Mouse (Mus musculus): ENCODE results near the gene Nr1d1. TPM values are rescaled to one million over a fixed set of nuclear protein-coding genes. Genes with fewer than 3 reads are reported as not detected.

Nr1d1 gene
- total and polyA plus RNA-seq, 3 experiments = 2.0 to 5.6 TPM; not detected in 1

- Histone ChIP-seq H3K9ac (ENCODE audit: control insufficient read depth, low read depth, low read length, poor library complexity, severe bottlenecking) (peak overlapping the region; percentile 32; the same call in 1 of the 2 replicates), H3K79me2 (ENCODE audit: control insufficient read depth, insufficient read depth, low read length, poor library complexity) (no peaks in the 10 kb centered on the region; the same call in 1 of the 2 replicates), H3K36me3 (ENCODE audit: control insufficient read depth in 1 of 2, insufficient read depth in 2 of 2, low read length in 2 of 2) (peaks cover 0 to 50% of the 10 kb centered on the region in 2 experiments; a peak in 2 of 4 replicates), H3K9me3 (replicated peaks; ENCODE audit: insufficient read depth, low read length) (no peaks in the 10 kb centered on the region), H3K4me1 (ENCODE audit: control insufficient read depth in 1 of 2, insufficient read depth in 2 of 2, low read length in 2 of 2) (peaks cover 31 to 57% of the 10 kb centered on the region in 2 experiments), H3K27ac (ENCODE audit: control insufficient read depth, low read depth, low read length) (no peak overlapping the region; the same call in 1 of the 2 replicates), H3K27me3 (ENCODE audit: control insufficient read depth in 1 of 2, insufficient read depth in 2 of 2, low read length in 2 of 2) (no peaks in the 10 kb centered on the region), H3K4me3 (ENCODE audit: control insufficient read depth in 1 of 2, insufficient read depth in 1 of 2, low read depth in 2 of 2, low read length in 2 of 2) (no peak overlapping the region)
- TF ChIP-seq GABPA (IDR thresholded peaks at IDR 0.05; ENCODE audit: low read depth, low read length) (no peak), CHD2 (IDR thresholded peaks at IDR 0.05; ENCODE audit: low read length) (peak; percentile 54), NRF1 (IDR thresholded peaks at IDR 0.05; ENCODE audit: insufficient read depth, low read depth, low read length, poor library complexity, severe bottlenecking) (no peak), MAZ (IDR thresholded peaks at IDR 0.05; ENCODE audit: low read depth, low read length) (peak; percentile 27; the same call in 1 of the 2 replicates), TBP (IDR thresholded peaks at IDR 0.05; ENCODE audit: low read depth, low read length) (0 out of 2 replicates have a peak, but pooled peaks have one; percentile 26)
- peak; percentile 95 for DNase-seq (ENCODE audit: low read depth, low spot score)
Observed at GRCm38 (mm10) chr11:98767276-98767675, 7.9 kb downstream of the Nr1d1 start.

- Histone ChIP-seq H3K4me3 (ENCODE audit: control insufficient read depth in 1 of 2, insufficient read depth in 1 of 2, low read depth in 2 of 2, low read length in 2 of 2) (no peak overlapping the region), H3K27ac (ENCODE audit: control insufficient read depth, low read depth, low read length) (no peak overlapping the region), H3K9ac (ENCODE audit: control insufficient read depth, low read depth, low read length, poor library complexity, severe bottlenecking) (no peak overlapping the region), H3K27me3 (ENCODE audit: control insufficient read depth in 1 of 2, insufficient read depth in 2 of 2, low read length in 2 of 2) (no peaks in the 10 kb centered on the region), H3K9me3 (replicated peaks; ENCODE audit: insufficient read depth, low read length) (no peaks in the 10 kb centered on the region), H3K36me3 (ENCODE audit: control insufficient read depth in 1 of 2, insufficient read depth in 2 of 2, low read length in 2 of 2) (peaks cover 0 to 46% of the 10 kb centered on the region in 2 experiments; a peak in 2 of 4 replicates), H3K4me1 (ENCODE audit: control insufficient read depth in 1 of 2, insufficient read depth in 2 of 2, low read length in 2 of 2) (peaks cover 29 to 52% of the 10 kb centered on the region in 2 experiments), H3K79me2 (ENCODE audit: control insufficient read depth, insufficient read depth, low read length, poor library complexity) (no peaks in the 10 kb centered on the region; the same call in 1 of the 2 replicates)
- TF ChIP-seq MXI1 (IDR thresholded peaks at IDR 0.05; ENCODE audit: low read depth, low read length) (no peak), ELF1 (IDR thresholded peaks at IDR 0.05; ENCODE audit: low read depth, low read length) (no peak), POLR2AphosphoS5 (IDR thresholded peaks at IDR 0.05; ENCODE audit: borderline replicate concordance, low read depth, low read length) (no peak), NRF1 (IDR thresholded peaks at IDR 0.05; ENCODE audit: insufficient read depth, low read depth, low read length, poor library complexity, severe bottlenecking) (no peak), POLR2A (IDR thresholded peaks at IDR 0.05; ENCODE audit: control insufficient read depth in 1 of 2, insufficient read depth in 1 of 2, low read depth in 1 of 2, low read length in 2 of 2, poor library complexity in 1 of 2) (no peak), USF2 (IDR thresholded peaks at IDR 0.05; ENCODE audit: borderline replicate concordance in 1 of 2, insufficient read depth in 1 of 2, low read depth in 1 of 2, low read length in 2 of 2) (no peak)
- DNase-seq (ENCODE audit: low read depth, low spot score) = no peak
Observed at GRCm38 (mm10) chr11:98766816-98767215, 8.3 kb downstream of the Nr1d1 start.

GRCm38 (mm10) chr11:98766346-98766745 is 8.8 kb downstream of the Nr1d1 start:
- no peak overlapping the region for H3K27ac ChIP-seq (ENCODE audit: control insufficient read depth, low read depth, low read length)
- DNase-seq (ENCODE audit: low read depth, low spot score) = no peak
- no peak for TF ChIP-seq ZMIZ1 (IDR thresholded peaks at IDR 0.05; ENCODE audit: low read depth, low read length)
- TF ChIP-seq NELFE (IDR thresholded peaks at IDR 0.05; ENCODE audit: low read depth, low read length) = no peak

More at GRCm38 (mm10) chr11:98766346-98766745, 8.8 kb downstream of the Nr1d1 start:
- Histone ChIP-seq H3K27me3 (ENCODE audit: control insufficient read depth in 1 of 2, insufficient read depth in 2 of 2, low read length in 2 of 2) (no peaks in the 10 kb centered on the region), H3K9ac (ENCODE audit: control insufficient read depth, low read depth, low read length, poor library complexity, severe bottlenecking) (no peak overlapping the region), H3K9me3 (replicated peaks; ENCODE audit: insufficient read depth, low read length) (no peaks in the 10 kb centered on the region), H3K4me1 (ENCODE audit: control insufficient read depth in 1 of 2, insufficient read depth in 2 of 2, low read length in 2 of 2) (peaks cover 29 to 49% of the 10 kb centered on the region in 2 experiments), H3K79me2 (ENCODE audit: control insufficient read depth, insufficient read depth, low read length, poor library complexity) (no peaks in the 10 kb centered on the region; the same call in 1 of the 2 replicates), H3K36me3 (ENCODE audit: control insufficient read depth in 1 of 2, insufficient read depth in 2 of 2, low read length in 2 of 2) (peaks cover 0 to 45% of the 10 kb centered on the region in 2 experiments; a peak in 2 of 4 replicates), H3K4me3 (ENCODE audit: control insufficient read depth in 1 of 2, insufficient read depth in 1 of 2, low read depth in 2 of 2, low read length in 2 of 2) (no peak overlapping the region)

Measured in MEL (cell line).